Mouse (Mus musculus) embryonic fibroblast, embryonic 13.5 days (primary cell): ENCODE results near the gene Ubac2. TPM values are rescaled to one million over a fixed set of nuclear protein-coding genes. Genes with fewer than 3 reads are reported as not detected.

Source experiments
- H3K27ac ChIP-seq: 2 replicates; pipeline ENCODE4 v1.5.1; 2012; ENCODE audit warnings: low read length, control low read depth, inconsistent platforms; ENCODE audit not compliant: insufficient read depth
- H3K4me1 ChIP-seq: 2 replicates; pipeline ENCODE4 v1.6.1; 2011; ENCODE audit warnings: low read length; ENCODE audit not compliant: control insufficient read depth, insufficient read depth
- H3K4me3 ChIP-seq: 2 replicates; pipeline ENCODE4 v1.5.1; 2011; ENCODE audit warnings: mild to moderate bottlenecking, control low read depth, low read length; ENCODE audit not compliant: insufficient read depth
- CTCF ChIP-seq: IDR thresholded peaks from 2 replicates; pipeline ENCODE4 v1.5.1; 2011; ENCODE audit warnings: mild to moderate bottlenecking, control low read depth, low read length, moderate library complexity, borderline replicate concordance; ENCODE audit not compliant: insufficient read depth
- POLR2A ChIP-seq: IDR thresholded peaks from 2 replicates; pipeline ENCODE4 v1.6.1; 2011; ENCODE audit warnings: low read depth, mild to moderate bottlenecking, control low read depth, low read length, moderate library complexity
- polyA plus RNA-seq: library from polyadenylated mRNA; stranded (reverse); fragments of >200 nt; gene quantifications from 2 replicates; pipeline ENCODE4 v1.2.4, GENCODE M21; 2011; ENCODE audit warnings: low read depth; ENCODE audit not compliant: missing spikeins, insufficient read length

Ubac2 gene
- polyA plus RNA-seq, 1 experiment, result 59.3 TPM

DNA sequence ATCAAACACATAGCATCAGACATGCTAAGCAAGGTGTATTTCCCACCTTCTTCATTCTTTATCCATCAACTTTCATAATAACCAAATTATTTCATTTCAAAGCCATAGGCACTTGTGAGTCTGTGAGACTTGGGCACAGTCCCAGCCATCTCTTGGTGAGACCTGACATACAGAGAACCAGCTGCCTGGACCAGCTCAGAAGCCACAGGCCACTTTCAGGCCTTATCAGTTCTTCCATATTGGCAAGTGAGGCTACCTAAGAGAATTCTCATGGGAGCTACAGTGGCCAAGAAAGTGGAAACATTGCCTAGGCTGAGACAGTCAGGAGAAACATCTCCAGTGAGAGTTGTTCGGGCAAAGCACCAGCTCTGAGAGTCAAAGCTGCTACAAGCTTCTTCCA, 144.6 kb downstream of the Ubac2 start:
- Histone ChIP-seq H3K4me3 (no peak overlapping the region), H3K4me1 (no peaks in the 10 kb centered on the region), H3K27ac (no peak overlapping the region)
- no peak for TF ChIP-seq CTCF
- TF ChIP-seq POLR2A, result no peak

DNA sequence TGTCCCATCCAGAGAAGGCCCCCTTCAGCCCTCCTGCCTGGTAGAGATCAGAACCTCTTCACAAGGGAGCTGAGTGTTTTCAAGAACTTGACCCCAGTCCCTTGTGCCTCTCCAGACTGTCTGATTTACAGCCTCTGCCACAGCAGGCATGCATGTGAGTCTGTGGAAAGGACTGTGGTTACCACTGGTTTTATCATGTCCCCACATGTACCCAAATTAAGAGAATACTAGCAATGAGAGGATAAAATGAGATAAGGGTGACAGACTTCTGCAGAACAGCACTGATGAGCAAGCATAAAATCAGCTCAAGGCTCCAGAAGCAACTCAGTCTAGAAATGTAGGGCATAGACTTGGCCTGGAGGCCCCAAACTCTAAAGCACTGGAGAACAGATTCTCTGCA, 145.5 kb downstream of the Ubac2 start:
- no peak overlapping the region for H3K27ac ChIP-seq
- no peak overlapping the region for H3K4me3 ChIP-seq
- TF ChIP-seq POLR2A (no peak), CTCF (no peak)
- no peaks in the 10 kb centered on the region for H3K4me1 ChIP-seq

GRCm38 (mm10) chr14:122028926-122029745, 150.7 kb downstream of the Ubac2 start:
- Histone ChIP-seq H3K27ac (no peak overlapping the region), H3K4me1 (no peaks in the 10 kb centered on the region), H3K4me3 (no peak overlapping the region)
- no peak for TF ChIP-seq CTCF
- no peak for TF ChIP-seq POLR2A

DNA sequence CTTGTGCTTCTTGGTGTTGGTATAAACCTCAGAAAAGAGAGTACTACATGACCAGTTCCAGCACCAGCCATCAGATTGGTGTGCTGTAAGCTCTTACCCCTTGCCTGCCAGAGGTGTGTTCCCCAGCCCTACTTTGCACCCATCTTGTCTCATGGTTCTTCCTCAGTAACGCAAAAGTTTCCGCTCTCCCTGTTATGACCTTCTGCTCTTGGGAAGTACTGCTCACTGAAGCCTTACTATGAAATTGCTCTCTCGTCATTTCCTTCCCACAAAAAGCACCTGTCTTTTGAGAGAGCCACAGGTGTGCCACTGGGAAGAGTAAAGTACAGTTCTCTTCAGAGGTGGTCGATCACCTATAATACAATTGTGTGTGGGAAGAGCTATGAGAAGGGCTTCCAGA, 151.4 kb downstream of the Ubac2 start:
- Histone ChIP-seq H3K27ac (no peak overlapping the region), H3K4me3 (no peak overlapping the region), H3K4me1 (no peaks in the 10 kb centered on the region)
- no peak for TF ChIP-seq POLR2A
- no peak for TF ChIP-seq CTCF

DNA sequence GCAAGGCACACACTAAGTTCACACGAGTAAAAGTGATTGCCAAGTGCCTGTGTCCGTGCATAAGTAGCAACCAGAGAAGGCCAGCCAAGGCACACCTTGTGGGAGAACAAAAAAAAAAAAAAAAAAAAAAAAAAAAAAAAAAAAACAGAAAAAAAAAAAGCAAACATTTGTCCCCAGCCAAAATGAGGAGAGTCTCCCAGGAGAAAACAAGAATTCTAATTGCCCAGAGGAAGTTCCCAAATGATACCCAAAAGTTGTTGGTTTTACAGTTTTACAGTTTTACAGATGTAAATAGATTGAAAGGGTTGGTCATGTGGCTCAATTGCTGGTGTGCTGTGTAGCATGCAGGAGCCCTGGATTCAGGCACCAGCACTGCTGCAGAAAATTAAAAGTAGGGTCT, 153.6 kb downstream of the Ubac2 start:
- no peak overlapping the region for H3K27ac ChIP-seq
- H3K4me3 ChIP-seq, result no peak overlapping the region
- H3K4me1 ChIP-seq, result no peaks in the 10 kb centered on the region
- TF ChIP-seq CTCF (no peak), POLR2A (no peak)

GRCm38 (mm10) chr14:122034451-122034850, 156.0 kb downstream of the Ubac2 start, which contains the start of gene Timm8a2:
TSS of gene Timm8a2 (plus strand) at chr14:122034674.
- TF ChIP-seq POLR2A (no peak), CTCF (no peak)
- H3K4me3 ChIP-seq, result no peak within 1 kb of the TSS
- no peaks in the 10 kb centered on the region for H3K4me1 ChIP-seq
- no peak within 1 kb of the TSS for H3K27ac ChIP-seq

- Histone ChIP-seq H3K4me1 (no peaks in the 10 kb centered on the region), H3K27ac (no peak overlapping the region), H3K4me3 (no peak overlapping the region)
- no peak for TF ChIP-seq POLR2A
Measured at GRCm38 (mm10) chr14:122035181-122035580, 156.8 kb downstream of the Ubac2 start.

- Histone ChIP-seq H3K4me3 (no peak overlapping the region), H3K27ac (no peak overlapping the region), H3K4me1 (no peaks in the 10 kb centered on the region)
- TF ChIP-seq CTCF (no peak), POLR2A (no peak)
Measured at GRCm38 (mm10) chr14:122035860-122036259, 157.4 kb downstream of the Ubac2 start.

GRCm38 (mm10) chr14:122038874-122039647, 160.6 kb downstream of the Ubac2 start:
- H3K4me3 ChIP-seq, result no peak overlapping the region
- no peak for TF ChIP-seq POLR2A
- TF ChIP-seq CTCF, result no peak

GRCm38 (mm10) chr14:122041413-122041825, 163.0 kb downstream of the Ubac2 start:
- no peak overlapping the region for H3K4me3 ChIP-seq
- no peak for TF ChIP-seq POLR2A
- TF ChIP-seq CTCF, result no peak
- H3K4me1 ChIP-seq, result no peaks in the 10 kb centered on the region
- no peak overlapping the region for H3K27ac ChIP-seq

More at GRCm38 (mm10) chr14:122038874-122039647, 160.6 kb downstream of the Ubac2 start:
- Histone ChIP-seq H3K4me1 (no peaks in the 10 kb centered on the region), H3K27ac (no peak overlapping the region)
